Mouse (Mus musculus): ENCODE measurements at regions not wholly inside any gene's neighbourhood (a gene's known extent, or its start where the extent isn't known, plus 50 kb on each side); places are given as distances from the start of the nearest gene placed in this dataset.
A peak's percentile ranks its signal among the peaks of the same experiment; 100 is the strongest.

DNA sequence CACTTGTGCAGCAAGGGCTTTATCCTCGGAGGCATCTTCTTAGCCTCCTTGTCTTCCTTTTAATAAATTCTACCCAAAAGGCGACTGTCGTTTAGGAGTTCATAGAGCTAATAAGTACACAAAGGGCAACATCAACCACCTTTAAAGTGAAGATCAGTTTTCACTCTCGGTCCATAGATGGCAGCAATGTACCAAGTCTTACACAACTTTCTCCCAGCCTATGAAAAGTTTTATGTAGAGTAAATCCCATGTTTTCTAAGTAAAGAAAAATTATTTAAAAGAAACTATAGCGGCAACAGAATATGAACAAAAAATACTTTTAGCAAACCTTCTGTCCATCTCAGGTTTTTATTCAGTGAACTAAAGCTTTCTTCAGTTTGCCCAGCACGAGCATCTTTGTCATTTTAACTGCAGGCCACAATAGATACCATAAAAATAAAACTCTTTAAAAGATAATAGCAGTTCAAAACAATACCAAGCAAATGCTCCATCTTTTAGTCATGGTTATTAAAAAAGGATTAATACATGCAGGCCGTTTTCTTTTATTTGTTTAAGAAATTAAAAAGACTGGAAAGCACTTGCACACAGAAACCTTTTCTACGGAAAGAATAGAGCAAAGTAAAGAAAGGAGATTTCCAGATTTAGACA lies 443.6 kb upstream of the Klhl1 start:
- ATAC-seq (replicated peaks; ENCODE audit: low FRiP score, low TSS enrichment, poor library complexity, severe bottlenecking), result peak; percentile 84

DNA sequence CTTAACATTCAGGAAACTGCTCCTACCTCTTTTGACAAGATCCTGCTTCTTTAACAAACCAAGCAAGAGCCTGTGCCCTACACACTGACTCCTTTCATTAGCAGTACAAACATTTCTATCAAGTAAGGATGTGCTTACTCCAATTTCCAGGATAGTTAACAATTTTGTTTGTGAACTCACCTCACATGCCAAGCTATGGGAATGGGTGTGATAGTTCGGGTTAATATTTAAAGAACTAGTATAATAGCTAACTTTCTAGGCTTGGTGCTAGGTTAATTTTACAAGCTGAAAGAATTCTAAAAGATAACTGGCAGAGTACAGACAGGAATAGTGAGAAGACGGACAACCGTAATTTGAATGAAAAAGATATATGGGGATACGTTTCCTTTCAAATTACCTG lies 437.2 kb upstream of the Klhl1 start:
- ATAC-seq (replicated peaks; ENCODE audit: low FRiP score, low TSS enrichment, poor library complexity, severe bottlenecking), result no peak

DNA sequence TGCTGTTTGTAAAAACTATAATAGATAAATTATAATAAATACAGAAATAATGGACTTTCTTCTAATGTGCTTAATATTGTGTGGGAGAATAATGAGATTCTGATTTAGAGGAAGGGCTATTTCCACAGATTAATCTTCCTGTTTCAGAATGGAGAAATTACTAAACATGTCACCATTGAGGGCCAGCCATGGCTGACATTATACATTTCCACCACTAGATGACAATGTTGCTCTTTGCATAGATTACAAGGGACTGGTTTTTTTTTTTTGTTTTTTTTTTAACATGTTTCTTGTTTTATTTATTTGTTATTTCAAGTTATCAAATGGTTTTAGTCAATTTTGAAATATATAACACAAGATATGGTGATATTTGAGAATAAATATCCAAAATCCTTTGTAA lies 435.6 kb upstream of the Klhl1 start:
- ATAC-seq (replicated peaks; ENCODE audit: low FRiP score, low TSS enrichment, poor library complexity, severe bottlenecking), result peak; percentile 91

DNA sequence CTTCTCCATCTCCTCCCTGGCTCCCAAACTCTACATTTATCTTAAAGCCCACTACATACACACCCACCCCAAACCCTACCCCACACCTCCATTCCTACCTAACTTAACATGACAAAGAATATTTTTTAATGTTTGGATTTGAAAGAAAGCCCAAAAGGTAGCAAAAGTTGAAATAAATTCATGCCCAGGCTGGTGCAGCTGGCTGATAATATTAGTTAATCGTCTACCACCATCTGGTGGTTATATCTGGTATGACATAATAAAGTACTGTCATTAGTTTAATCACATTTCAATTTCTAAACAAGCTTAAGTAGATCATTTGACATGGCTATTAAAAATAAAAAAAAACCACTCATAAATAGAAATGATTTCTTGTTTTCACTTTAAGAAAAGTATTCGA lies 389.8 kb upstream of the Klhl1 start:
- ATAC-seq (replicated peaks; ENCODE audit: low FRiP score, low TSS enrichment, poor library complexity, severe bottlenecking), result peak; percentile 87

DNA sequence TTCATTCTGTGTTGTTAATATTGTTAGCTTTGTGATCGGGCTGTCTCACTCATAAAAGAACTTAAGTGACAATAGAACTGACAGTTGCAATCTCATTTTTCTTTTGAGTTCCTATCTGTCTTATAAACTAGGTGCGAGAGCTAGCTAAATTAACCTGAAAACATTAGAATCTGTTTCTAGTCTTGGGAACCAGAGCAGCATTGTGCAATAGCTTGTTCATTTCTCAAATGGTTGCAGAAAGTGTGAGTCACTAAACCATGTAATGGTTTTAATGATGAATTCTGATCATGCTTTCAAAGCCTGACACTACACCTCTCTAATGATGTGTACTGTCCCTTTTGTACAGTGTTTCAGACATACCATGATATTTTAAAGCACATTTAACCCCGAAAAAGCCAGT lies 360.8 kb upstream of the Klhl1 start:
- ATAC-seq (replicated peaks; ENCODE audit: low FRiP score, low TSS enrichment, poor library complexity, severe bottlenecking), result no peak

DNA sequence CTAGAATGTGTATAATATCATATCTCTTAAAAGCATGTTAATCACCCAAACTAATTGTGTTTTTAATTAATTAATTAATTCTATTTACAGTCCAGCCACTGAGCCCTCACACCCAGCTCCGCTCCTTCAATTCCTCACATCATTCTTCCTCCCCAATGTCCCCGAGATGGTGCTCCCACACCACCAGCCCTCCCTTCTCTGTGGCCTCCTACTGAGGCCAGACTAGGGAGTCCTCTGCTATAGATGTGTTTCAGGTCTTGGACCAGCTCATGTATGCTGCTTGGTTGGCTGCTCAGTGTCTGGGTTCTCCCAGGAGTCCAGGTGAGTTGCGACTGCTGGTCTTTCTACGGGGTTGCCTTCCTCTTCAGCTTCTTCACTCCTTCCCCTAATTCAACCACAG lies 353.1 kb upstream of the Klhl1 start:
- no peak for ATAC-seq (replicated peaks; ENCODE audit: low FRiP score, low TSS enrichment, poor library complexity, severe bottlenecking)

DNA sequence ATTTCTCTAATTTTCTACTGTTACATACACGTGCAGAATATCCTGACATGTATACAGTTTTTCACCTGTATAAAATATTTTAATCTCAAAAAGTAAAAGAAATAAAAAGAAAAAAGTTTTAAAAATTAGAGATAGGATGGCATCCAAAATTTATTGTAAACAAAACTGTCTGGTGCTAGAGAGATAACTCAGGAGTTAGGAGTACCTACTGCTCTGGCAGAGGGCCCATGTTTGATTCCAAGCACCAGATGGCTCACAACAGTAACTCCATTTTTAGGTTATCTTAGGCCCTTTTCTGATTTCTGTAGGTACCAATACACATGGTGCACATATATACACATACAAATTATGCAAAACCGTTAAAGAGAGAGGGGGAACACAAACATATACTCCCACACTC lies 320.0 kb upstream of the Klhl1 start:
- no peak for ATAC-seq (replicated peaks; ENCODE audit: low FRiP score, low TSS enrichment, poor library complexity, severe bottlenecking)

DNA sequence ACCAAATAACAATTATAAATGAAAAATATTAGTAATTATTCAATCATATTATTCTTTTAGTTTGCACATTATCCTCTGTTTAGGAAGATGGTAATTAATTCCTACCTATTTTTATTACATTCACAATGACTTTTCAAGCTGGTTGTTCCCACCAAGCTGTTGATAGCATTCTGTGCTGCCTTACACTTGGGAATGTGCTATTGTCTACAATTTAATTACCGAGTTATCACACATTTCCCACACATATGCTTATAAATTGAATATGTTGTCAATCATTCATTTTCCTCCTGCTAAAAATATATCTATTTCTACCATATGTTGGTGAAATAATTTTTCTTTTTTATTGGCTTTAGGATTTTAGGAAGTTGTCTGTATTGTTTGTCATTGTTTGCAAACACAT lies 306.2 kb upstream of the Klhl1 start:
- ATAC-seq (replicated peaks; ENCODE audit: low FRiP score, low TSS enrichment, poor library complexity, severe bottlenecking), result no peak

DNA sequence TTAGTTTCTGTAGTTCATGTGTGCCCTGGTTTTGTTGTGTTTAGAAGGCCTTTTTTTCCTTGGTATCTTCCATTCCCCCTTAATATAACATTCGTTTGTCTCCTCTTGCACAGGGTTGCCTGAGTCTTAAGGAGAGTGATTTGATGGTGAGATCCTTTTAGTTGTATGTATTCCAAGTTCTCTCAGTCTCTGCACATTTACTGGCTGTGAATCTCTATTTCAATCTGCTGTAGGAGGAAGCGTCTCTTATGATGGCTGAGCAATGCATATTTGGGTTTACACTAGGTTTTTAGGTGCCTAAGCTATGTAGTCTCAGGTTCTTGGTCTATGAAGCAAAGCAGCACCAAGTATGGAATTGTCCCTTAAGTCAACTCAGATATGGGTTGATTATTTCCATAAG lies 296.8 kb upstream of the Klhl1 start:
- no peak for ATAC-seq (replicated peaks; ENCODE audit: low FRiP score, low TSS enrichment, poor library complexity, severe bottlenecking)

DNA sequence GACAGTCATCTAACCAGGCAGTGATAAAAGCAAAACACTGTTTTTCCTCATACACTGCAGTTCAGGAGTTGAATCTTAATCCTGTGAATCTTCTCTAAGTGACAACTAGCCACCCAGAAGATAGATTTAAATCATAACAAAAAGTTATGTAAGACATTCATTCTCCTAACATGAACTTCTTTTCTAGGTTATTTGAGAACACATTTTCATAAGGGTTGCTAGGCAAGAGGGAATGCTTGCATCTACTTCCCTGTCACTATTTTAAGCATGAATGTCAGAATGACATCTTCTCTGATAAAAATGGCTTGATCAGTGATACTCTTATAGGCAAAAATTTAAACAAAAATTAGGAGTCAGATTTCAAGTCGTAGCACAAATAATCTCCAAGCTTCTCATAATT lies 286.4 kb upstream of the Klhl1 start:
- ATAC-seq (replicated peaks; ENCODE audit: low FRiP score, low TSS enrichment, poor library complexity, severe bottlenecking), result no peak

DNA sequence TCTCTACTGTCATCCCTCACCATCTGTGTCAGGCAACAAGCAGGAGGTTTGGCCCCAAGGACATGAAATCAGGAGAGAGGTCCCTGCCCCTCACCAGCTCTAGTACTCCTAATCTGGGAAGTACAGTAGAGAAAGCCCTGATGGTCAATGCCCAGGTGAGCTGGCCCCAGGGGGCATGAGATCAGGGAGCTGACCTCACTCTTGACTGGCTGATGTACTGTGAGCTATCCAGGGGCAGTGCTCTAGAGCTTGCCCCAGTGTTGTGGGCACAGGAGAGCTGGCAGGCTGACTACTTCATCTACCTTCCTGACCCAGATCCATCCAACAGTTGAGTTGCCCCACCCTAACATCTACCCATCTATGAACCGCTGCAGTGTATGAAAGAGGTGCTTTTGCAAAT lies 275.9 kb upstream of the Klhl1 start:
- ATAC-seq (replicated peaks; ENCODE audit: low FRiP score, low TSS enrichment, poor library complexity, severe bottlenecking), result no peak

DNA sequence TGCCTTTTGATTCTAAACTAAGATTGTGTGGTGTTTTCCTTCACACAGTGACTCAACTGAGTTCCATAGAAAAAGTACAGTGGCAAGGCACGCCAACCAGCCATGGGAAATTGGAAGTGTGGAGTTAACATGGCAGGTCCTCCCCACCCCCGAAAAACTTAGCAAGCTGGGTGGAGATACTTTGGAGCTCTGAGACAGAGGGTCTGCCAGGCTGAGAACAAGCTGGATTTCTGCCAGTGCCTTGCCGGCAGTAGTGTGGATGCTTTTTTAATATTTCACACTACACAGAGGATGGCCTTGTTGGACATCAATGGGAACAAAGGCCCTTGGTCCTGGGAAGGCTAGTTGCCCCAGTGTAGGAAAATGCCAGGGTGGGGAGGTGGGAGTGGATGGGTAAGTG lies 269.0 kb upstream of the Klhl1 start:
- no peak for ATAC-seq (replicated peaks; ENCODE audit: low FRiP score, low TSS enrichment, poor library complexity, severe bottlenecking)

DNA sequence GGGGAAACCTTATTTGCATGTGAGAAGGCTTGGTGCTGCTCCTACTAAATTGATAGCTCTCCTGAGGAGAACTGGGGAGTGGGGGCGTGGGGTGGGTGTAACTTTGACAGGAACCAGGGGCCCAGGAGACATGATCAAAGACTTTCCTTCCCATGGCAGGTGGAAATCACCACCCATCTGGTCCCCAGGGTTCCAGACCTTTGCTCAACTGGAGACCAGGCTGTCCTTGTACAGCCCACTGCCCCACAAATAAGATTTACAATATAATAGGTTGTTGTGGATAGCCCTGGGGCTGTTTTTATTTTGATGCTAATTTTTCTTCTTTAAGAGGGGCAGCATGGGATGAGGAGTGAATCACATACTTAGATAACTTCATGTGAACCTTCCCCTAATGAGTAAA lies 268.4 kb upstream of the Klhl1 start:
- ATAC-seq (replicated peaks; ENCODE audit: low FRiP score, low TSS enrichment, poor library complexity, severe bottlenecking), result no peak

DNA sequence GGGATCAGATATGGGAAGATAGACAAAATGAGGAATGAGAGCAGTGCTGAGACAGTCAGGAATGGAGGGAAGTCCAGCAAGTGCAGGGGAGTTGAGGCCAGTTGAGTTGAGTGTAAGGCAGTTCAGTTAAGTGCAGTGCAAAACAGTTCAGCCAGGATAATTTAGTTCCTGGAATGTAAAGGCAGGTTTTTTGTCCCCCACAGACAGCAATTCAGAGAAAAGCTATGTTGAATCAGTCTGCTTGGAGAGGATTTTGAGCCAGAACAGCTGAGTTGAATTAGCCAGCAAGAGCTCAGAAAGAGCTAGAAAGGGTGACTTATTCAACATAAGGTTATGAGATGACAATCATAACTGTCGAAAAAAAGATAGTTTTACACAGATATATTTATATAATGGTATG lies 256.9 kb upstream of the Klhl1 start:
- ATAC-seq (replicated peaks; ENCODE audit: low FRiP score, low TSS enrichment, poor library complexity, severe bottlenecking), result no peak

DNA sequence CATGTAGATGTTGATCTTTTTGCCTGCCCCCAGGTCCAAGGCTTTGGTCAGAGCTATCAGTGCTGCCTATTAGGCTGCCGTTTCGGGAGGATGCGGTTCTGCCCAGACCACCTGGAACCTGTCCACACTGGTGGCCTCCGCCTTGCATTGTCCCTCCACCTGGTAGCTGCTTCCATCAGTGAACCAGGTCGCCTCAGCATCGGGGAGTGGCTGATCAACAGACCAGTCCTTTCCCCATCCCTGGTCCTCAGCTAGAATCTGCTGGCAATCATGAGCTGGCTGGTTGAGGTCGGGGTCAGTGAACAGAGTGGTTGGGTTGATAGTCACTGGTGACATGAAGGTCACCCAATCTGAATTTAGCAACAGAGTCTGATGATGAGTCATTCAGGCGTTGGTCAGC lies 241.7 kb upstream of the Klhl1 start:
- no peak for ATAC-seq (replicated peaks; ENCODE audit: low FRiP score, low TSS enrichment, poor library complexity, severe bottlenecking)

DNA sequence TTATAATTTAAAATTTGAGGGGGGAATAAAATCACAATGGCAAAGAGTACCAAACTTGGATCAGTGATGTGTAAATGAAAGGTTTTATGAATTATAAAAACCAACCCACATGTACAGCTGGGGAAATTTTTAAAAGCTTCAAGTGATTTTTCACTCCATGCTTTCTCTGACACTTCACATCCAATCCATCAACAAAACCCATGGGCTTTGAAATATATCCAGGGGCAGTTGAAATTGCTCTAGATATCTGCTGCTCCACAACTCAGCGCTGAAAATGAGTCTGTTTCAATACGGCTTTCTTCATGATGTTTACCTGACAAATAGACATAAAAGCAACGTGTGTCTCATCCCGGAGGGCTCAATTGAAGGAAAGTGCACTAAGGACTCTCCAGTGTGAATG lies 214.3 kb upstream of the Klhl1 start:
- no peak for ATAC-seq (replicated peaks; ENCODE audit: low FRiP score, low TSS enrichment, poor library complexity, severe bottlenecking)

DNA sequence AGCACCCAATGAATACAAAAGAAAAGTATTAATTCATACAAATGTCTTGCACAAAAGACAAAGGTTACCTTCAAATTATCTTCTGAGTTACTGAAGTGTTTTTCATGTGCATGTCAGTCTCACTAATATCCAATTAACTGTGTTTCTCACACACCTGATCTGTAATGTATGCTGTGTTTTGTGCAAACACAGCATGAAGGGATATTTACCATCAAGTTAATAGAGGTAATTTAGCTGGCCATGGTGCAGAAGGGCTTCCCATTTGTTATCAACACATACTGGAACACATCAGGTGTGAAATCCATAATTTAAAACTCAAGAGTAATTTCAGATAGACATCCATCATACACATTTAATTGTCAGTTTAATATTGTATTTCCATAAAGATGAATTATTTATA lies 178.2 kb upstream of the Klhl1 start:
- no peak for ATAC-seq (replicated peaks; ENCODE audit: low FRiP score, low TSS enrichment, poor library complexity, severe bottlenecking)

DNA sequence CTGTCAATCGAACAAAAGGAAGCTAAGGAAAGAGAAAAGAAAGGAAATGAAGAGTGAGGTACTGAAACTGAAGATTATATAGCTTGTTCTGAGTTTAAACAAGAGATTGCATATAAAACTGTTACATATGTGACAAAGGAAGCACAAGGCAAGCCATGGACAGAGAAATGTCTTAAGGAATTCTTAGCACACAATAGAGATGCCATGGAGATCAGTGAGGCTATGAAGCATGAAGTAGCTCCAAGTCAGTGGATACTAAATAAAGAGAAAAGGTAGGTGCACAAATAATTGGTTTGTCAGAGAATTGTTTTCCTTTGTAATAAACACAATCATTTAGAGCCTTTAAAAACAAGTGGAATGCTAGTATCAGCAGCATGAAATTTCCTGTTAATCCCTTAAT lies 172.0 kb upstream of the Klhl1 start:
- ATAC-seq (replicated peaks; ENCODE audit: low FRiP score, low TSS enrichment, poor library complexity, severe bottlenecking), result no peak

DNA sequence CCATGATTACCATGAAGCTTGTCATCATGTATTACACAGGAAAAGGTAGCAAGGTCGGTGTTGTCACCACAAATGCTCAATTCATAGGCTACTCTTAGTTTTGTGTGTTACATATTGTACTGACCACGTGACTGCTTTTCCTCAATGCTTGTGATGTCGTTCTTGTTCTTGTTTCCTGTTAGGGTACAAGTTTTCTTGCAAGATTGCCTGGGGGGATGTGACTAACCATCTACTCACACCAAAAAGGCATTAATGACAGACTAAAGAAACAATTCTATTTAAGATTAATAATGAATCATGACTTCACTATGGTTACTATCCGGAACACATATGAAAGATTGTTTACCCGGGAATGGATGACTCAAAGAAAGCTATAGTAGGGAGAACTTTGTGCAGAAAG lies 165.0 kb upstream of the Klhl1 start:
- ATAC-seq (replicated peaks; ENCODE audit: low FRiP score, low TSS enrichment, poor library complexity, severe bottlenecking), result no peak

DNA sequence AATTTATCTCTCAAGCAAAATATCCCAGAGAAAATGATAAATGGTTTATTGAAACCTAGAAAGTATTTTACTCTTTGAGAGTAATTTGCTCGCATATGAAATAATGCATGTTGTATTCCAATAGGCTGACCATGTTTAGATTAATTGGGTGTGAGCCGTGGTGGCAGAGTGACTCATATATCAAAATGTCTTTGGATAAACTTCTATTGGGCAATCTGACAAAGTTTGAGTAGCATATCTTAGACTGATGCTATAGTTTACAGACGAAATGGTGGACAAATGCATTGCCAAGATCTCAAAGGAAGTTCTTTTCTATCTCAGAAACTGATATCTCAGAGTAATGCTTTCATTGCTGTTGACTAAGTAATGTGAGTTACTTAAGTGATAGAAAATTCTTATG lies 162.8 kb upstream of the Klhl1 start:
- ATAC-seq (replicated peaks; ENCODE audit: low FRiP score, low TSS enrichment, poor library complexity, severe bottlenecking), result no peak

DNA sequence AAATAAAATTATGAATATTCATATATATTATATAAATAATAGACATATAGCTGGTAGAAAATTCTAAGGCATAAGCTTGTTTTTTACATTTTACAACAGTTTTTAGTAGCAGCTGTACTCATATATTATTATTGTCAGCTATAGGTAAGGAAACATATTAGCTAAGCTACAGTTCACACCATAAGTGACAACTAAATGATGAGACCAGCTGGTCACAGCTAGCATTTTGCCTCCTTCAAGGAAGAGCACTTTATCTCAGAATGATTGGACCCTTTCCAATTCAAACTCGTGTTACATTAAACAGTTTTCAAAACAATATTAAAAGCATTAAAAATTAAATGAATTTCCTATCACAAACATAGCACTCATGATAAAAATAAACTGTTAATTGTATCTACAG lies 157.3 kb upstream of the Klhl1 start:
- no peak for ATAC-seq (replicated peaks; ENCODE audit: low FRiP score, low TSS enrichment, poor library complexity, severe bottlenecking)

DNA sequence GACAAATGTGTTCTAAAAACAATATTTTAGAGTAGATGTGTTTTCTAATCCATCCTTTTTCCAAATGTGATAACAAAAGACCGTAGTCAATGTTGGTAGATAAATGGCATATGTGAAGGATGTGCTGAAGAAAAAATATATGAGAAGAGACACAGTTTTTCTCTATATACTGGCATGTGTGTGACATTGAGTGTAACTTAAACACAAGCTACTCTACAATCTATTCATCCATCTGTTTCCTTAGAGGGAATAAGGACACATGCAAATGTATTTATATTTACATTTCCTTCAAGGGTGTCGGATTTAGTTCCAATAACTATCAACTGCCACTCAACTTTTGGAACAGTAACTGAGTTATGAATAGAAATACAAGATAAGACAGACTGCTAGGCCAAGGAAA lies 149.7 kb upstream of the Klhl1 start:
- ATAC-seq (replicated peaks; ENCODE audit: low FRiP score, low TSS enrichment, poor library complexity, severe bottlenecking), result no peak

Data from megakaryocyte-erythroid progenitor cell, adult 5-6 weeks (primary cell).